Mouse (Mus musculus): Measurements from ENCODE around the gene Dgki.

Gene Dgki

GRCm38 (mm10) chr6:36929781-36930180 lies 370.2 kb downstream of the Dgki start:
- CTCF ChIA-PET, result no interaction called here

- CTCF ChIA-PET, result no interaction called here
These were observed 373.5 kb downstream of the Dgki start for GRCm38 (mm10) chr6:36926455-36926854.

GRCm38 (mm10) chr6:36922006-36922405 lies 378.0 kb downstream of the Dgki start:
- CTCF ChIA-PET, result no interaction called here

- CTCF ChIA-PET, result no interaction called here
These were observed 388.4 kb downstream of the Dgki start for GRCm38 (mm10) chr6:36911586-36911985.

GRCm38 (mm10) chr6:36907191-36907590 lies 392.8 kb downstream of the Dgki start:
- CTCF ChIA-PET, result no interaction called here

- CTCF ChIA-PET, result no interaction called here
These were observed 394.0 kb downstream of the Dgki start for GRCm38 (mm10) chr6:36905965-36906364.

GRCm38 (mm10) chr6:36904911-36905310 lies 395.1 kb downstream of the Dgki start:
- CTCF ChIA-PET, result no interaction called here

- CTCF ChIA-PET, result no interaction called here
These were observed 396.2 kb downstream of the Dgki start for GRCm38 (mm10) chr6:36903821-36904220.

GRCm38 (mm10) chr6:36903159-36903794 lies 396.7 kb downstream of the Dgki start:
- CTCF ChIA-PET, result no interaction called here

GRCm38 (mm10) chr6:36899872-36900271 lies 400.1 kb downstream of the Dgki start:
- CTCF ChIA-PET, result no interaction called here

GRCm38 (mm10) chr6:36898412-36898811 lies 401.6 kb downstream of the Dgki start:
- CTCF ChIA-PET, result no interaction called here

GRCm38 (mm10) chr6:36897616-36898149 lies 402.3 kb downstream of the Dgki start:
- CTCF ChIA-PET, result no interaction called here

GRCm38 (mm10) chr6:36896656-36897055 lies 403.3 kb downstream of the Dgki start:
- CTCF ChIA-PET, result no interaction called here

GRCm38 (mm10) chr6:36891820-36892219 lies 408.2 kb downstream of the Dgki start:
- CTCF ChIA-PET, result no interaction called here

- CTCF ChIA-PET, result no interaction called here
These were observed 409.2 kb downstream of the Dgki start for GRCm38 (mm10) chr6:36890776-36891175.

GRCm38 (mm10) chr6:36890296-36890695 lies 409.7 kb downstream of the Dgki start:
- CTCF ChIA-PET, result no interaction called here

GRCm38 (mm10) chr6:36881309-36881708 lies 418.7 kb downstream of the Dgki start:
- CTCF ChIA-PET, result no interaction called here

GRCm38 (mm10) chr6:36880643-36881263 lies 419.2 kb downstream of the Dgki start:
- CTCF ChIA-PET, result no interaction called here

GRCm38 (mm10) chr6:36877399-36877798 lies 422.6 kb downstream of the Dgki start:
- CTCF ChIA-PET, result no interaction called here

- CTCF ChIA-PET, result no interaction called here
These were observed 423.6 kb downstream of the Dgki start for GRCm38 (mm10) chr6:36876426-36876825.

GRCm38 (mm10) chr6:36875926-36876325 lies 424.1 kb downstream of the Dgki start:
- CTCF ChIA-PET, result no interaction called here

- CTCF ChIA-PET, result no interaction called here
These were observed 427.1 kb downstream of the Dgki start for GRCm38 (mm10) chr6:36872876-36873275.

GRCm38 (mm10) chr6:36868217-36868616 lies 431.8 kb downstream of the Dgki start:
- CTCF ChIA-PET, result no interaction called here
